Mouse (Mus musculus) layer of hippocampus, adult 11-12 months (tissue): Measurements from ENCODE around the gene Chmp4b.

ENCODE experiments used
- DNase-seq: peaks from one replicate; pipeline ENCODE4 v3.0.0; 2022; ENCODE audit warnings: low spot score

The Chmp4b gene

DNA sequence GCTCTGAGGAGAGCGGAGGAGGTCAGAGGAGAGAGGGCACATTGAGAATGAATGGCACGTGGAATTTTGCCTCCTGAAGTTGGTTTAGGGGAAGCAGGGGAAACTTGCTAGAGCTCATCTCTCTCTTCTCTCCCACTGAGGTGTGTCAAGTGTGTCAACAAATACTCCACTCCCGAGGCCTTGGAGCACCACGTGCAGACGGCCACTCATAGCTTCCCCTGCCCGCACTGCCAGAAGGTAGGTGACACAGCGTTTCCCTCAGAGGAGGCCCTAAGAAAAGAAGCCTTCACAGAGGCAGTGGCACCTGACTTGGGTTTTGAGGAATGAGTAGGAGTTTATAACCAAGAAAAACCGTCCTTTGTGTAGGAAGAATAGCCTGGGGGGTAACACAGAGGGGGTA, 10.3 kb upstream of the Chmp4b start:
- no peak for DNase-seq

DNA sequence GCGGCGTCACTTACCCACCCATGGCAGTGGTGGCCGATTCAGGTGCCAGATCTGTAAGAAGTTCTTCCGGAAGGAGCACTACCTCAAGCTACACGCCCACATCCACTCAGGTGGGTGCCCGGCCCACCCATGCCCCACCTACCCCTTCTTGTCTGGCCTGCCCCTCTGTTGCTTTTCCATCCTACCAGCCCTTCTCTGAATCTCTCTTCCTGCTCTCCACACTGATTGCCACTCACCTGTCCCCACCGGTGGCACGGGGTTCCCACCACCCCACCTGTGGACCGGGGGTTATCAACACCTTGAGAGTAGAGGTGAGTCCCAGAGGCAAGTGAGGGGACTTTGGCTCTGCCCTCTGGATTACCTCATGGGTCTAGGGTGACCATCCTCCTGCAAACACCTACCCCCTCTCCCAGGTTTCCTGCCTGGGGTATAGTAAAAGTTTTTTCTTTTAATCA, 9.5 kb upstream of the Chmp4b start:
- no peak for DNase-seq

- DNase-seq, result no peak
Measured at GRCm38 (mm10) chr2:154642712-154643385, 8.7 kb upstream of the Chmp4b start.

DNA sequence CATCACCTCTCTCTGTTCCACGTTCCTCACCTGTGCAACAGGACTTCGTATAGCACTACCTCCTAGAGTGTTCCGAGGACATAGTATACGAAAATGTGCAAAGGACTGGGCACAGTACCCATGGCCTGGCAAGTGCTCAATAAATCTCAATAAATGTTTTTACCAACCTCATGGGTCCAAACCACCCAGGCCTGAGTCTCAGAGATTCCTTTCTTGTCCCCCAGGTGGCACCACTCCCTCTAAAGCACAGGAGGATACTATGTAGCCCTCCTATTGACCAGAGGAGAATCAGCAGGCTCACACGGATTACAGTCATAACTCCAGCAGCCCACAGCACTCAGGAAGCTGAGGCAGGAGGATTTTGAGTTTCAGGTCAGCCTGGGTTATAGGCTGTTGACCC, 4.9 kb upstream of the Chmp4b start:
- DNase-seq, result peak; percentile 33

- DNase-seq, result no peak
Measured at GRCm38 (mm10) chr2:154648086-154648485, 3.4 kb upstream of the Chmp4b start.

DNA sequence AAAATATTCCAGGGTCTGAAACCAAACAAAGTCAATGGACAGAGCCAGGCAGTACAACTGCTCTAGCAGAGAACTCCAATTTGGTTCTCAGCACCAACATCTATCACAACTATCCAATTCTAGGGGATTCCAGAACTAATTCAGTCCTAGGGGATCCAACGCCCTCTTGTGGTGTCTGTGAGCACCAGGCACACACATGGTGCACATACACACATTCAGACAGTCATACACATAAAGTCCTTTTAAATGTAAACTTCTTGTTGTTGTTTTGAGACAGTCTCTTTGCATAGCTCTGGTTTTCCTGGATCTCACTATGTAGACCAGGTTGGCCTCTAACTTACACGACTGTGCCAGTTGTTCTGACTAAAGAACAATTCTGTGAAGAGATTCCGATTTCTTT, 1.1 kb upstream of the Chmp4b start:
- no peak for DNase-seq

DNA sequence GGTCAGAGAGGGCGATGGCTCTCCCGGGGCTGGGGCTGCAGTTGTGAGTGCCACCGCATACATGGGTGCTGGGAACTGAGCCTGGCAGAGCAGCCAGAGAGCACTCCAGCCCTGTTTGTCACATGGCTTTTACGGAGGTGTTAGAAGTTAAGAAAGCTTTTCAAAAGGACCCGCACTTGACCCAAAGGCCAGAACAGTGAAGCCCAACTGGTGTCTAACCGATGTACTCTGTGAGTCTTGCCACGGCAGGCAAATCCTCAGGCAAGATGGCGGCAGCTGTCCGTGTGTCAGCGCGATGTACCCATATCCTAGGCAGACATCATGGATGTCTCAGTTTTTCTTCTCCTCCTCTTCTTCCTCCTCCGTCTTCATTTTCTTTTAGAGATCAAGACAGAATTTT, 3.5 kb downstream of the Chmp4b start:
- DNase-seq, result no peak

DNA sequence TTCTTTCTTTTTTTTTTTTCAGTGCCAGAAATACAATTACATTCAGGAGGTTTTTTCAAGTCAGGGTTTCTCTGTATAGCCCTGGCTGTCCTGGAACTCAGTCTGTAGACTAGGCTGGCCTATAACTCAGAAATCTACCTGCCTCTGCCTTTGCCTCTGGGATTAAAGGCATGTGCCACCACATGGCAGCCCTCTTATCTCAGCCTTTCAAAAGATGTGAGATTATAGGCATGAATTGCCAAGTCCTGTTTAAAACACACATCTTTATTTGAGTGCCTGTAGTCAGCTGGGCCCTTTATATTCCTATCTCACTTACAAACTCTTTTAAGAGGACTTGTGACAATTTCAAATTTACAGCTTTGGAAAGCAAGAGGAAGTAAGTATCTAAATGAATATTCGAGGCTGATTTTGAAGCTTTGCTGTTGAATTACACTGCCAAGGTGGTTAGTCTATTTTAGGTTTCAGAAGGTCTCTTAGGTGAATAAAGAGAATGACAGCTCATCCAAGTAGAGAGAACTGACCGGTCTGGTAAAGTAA, 4.4 kb downstream of the Chmp4b start:
- DNase-seq, result no peak

GRCm38 (mm10) chr2:154656710-154657485, 5.4 kb downstream of the Chmp4b start:
- DNase-seq, result peak; percentile 99

DNA sequence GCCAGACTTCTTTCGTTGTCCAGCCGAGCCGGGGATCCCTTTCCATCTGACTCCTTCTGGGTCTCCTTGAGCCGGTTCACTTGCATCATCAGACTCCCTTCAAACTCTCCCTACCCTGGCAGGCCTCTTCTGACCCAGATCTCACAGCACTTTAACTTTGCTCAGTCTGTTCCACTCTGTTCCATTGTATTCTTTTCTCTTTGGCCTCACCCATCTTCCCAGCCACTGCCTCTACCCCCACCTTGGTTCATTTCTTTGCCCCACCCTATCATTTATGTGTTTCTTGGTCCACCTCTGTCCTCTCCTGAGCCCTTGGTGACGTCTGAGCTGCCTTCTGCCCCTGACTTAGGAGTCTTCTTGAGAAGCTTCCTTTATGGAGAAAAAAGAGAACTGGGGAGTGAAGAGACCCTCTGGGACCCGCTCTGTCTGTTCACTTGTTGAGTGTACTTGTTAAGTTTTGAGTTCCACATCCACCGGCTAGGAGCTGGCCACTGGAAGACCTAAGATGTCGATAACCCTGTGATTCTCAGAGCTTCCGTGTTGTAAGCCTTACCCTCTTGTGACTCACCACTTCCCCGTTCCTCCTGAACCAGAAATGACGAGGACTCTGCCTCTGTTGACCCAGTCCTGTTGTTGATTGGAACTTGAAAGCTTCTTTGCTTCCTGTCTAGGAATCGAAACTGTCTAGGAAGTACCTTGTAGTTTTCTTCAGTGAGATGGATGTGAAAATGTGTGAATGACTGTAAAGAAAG, 6.2 kb downstream of the Chmp4b start:
- DNase-seq, result no peak

GRCm38 (mm10) chr2:154659070-154659469, 7.6 kb downstream of the Chmp4b start:
- DNase-seq, result no peak

GRCm38 (mm10) chr2:154659531-154660074, 8.1 kb downstream of the Chmp4b start:
- DNase-seq, result no peak

GRCm38 (mm10) chr2:154668680-154669079, 17.2 kb downstream of the Chmp4b start:
- no peak for DNase-seq

DNA sequence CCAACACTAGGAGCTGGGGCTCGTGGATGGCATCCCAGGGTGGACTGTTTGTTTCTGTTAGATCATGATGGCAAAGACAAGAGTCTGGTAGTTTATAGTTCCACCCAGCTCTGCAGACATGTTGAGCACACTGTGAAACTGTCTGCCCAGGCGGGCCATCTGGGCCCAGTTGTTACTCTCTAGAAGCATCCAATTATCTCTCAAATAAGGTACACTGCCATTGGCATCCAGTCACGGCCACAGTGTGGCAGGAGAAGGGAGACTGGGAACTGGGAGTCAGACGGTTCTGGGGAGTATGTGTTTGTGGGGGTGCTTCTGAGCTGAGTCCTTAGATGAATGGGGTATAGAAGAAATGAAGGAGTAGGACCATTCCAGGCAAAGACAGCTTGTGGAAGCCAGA, 18.6 kb downstream of the Chmp4b start:
- DNase-seq, result peak; percentile 78

DNA sequence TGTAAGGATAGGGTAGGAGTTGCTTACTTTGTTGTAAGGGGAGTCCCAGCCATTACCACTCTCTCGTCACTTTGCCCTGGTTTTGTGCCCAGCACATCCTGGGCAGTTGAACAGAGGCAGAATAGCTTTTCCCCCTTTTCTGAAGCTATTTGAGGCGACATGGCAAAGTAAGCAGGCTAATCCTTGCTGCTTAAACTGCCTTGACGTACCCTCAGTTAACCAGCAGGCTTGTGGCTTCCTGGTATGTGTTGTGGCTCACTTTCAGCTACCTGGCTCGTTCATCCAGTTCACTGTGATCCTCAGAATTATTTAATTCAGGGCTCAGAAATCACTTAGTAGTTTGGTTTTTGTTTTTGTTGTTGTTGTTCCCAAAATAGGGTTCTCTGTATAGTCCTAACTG, 19.2 kb downstream of the Chmp4b start:
- no peak for DNase-seq

DNA sequence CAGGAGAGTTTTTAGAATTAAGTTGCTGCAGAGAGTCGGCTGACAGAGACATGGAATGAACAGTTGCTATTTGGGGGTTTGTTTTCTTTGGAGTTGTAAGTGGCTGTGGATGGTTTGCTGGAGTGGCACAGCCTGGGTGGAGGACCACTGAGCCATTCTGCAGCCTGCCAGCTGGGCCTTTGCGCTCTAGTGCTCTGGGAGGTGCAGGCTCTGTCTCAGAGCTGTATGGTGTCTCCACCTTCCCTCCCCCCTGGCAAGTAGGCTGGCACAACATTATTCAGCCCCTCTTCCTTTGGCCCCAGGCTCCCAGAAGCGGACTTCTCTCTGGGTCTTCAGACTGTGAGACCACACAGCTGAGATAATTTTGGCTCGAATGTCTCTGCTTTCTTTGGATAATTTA, 22.5 kb downstream of the Chmp4b start:
- no peak for DNase-seq

DNA sequence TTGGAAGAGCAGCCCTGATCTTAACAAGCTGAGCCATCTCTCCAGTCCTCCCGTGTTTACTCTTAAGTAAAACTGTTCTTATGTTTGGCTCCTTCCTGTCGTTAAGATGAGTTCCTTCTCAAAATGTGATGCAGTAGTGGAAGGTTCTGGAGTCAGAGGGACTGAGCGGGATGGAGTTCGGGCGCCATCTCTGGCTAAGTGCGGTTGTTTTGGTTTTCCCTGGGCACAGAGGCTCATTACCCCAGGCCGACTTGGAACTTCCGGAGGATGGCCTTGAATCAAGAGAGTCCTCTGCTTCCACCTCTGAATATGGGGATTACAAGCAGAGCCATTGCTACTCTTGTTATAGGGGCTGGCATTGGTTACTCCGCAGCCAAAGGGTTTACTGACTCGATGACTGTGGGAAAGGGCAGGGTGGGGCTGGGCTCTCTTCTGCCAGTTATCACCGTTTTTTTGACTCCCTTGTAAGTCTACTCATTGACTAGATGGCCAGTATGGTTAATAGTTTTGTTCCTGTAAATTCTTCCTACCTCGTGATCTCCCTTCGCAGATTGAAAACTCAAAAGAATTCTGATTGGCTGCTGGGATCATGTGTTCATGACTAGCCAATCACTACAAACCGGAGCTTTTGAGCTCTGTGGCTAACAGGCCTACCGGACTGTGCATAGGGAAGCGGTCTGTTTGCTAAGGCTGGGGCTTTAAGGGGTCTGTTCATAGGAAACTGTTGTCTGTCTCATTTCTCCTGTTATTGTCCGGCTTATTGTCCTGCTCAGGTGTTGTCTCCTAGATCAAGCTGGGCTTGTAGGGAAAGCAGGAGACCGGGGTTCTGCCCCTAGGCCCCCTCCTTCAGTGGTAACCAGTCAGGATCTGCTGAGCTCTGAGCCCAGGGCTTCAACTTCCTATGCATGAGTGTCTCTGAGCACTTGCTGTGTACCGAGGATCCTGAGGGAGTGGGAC, 25.4 kb downstream of the Chmp4b start:
- DNase-seq, result peak; percentile 55

GRCm38 (mm10) chr2:154677651-154678139, 26.2 kb downstream of the Chmp4b start:
- DNase-seq, result peak; percentile 70

DNA sequence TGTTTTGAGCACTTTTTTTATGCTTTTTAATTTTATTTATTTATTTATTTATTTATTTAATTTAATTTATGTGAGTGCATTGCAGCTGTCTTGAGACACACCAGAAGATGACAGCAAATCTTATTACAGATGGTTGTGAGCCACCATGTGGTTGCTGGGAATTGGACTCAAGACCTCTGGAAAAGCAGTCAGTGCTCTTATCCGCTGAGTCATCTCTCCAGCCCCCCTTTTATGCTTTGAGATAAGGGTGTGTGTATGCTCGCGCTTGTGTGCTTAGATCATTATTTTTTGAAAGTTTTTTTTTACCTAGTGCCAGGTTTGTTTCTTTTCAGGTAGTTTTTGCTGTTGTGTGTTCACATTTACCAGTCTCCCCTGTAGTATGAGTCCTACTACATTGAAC, 27.5 kb downstream of the Chmp4b start:
- no peak for DNase-seq

GRCm38 (mm10) chr2:154680337-154680736, 28.8 kb downstream of the Chmp4b start:
- no peak for DNase-seq

- DNase-seq, result no peak
Measured at GRCm38 (mm10) chr2:154680941-154681340, 29.4 kb downstream of the Chmp4b start.
